Mouse (Mus musculus): ENCODE data around the gene Olfr922. TPM values are rescaled to one million over a fixed set of nuclear protein-coding genes. Genes with fewer than 3 reads are reported as not detected.

The Olfr922 gene
- polyA plus RNA-seq (2012): not detected in 2 replicates

GRCm38 (mm10) chr9:38814314-38814713 lies at the start of gene Olfr922:
TSS of gene Olfr922 (plus strand) at chr9:38814614.
- no peak for TF ChIP-seq GATA1 (IDR thresholded peaks at IDR 0.05; ENCODE audit: low read length)

DNA sequence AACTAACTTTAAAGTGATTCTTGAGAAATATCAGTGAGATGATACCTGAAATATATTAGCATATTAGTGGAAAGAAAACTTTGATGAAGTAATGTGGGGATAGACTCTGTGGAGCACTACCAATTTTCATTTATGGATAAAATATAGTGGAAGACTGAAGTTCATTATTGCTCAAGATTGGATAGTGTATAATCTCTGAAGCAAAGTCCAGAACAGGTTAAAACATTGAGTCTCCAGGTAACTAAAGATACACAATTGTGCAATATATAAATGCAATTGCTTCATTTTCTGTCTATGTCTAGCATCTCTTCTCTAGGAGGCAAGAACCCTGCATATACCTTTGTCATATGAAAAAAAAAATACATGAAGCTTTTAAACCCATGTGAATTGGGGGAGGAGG lies 41.6 kb upstream of the Olfr922 start, which contains the start of gene Olfr921:
TSS of gene Olfr921 (plus strand) at position 301 of the 400 bp plus-strand sequence.
- TF ChIP-seq GATA1 (IDR thresholded peaks at IDR 0.05; ENCODE audit: low read length): no peak

- TF ChIP-seq GATA1 (IDR thresholded peaks at IDR 0.05; ENCODE audit: low read length): no peak
Observed at GRCm38 (mm10) chr9:38792689-38793088, 21.7 kb upstream of the Olfr922 start.

- TF ChIP-seq GATA1 (IDR thresholded peaks at IDR 0.05; ENCODE audit: low read length): no peak
Observed at GRCm38 (mm10) chr9:38805696-38806095, 8.7 kb upstream of the Olfr922 start.

- no peak for TF ChIP-seq GATA1 (IDR thresholded peaks at IDR 0.05; ENCODE audit: low read length)
Observed at GRCm38 (mm10) chr9:38815458-38815986, 1.1 kb downstream of the Olfr922 start.

GRCm38 (mm10) chr9:38826245-38826644 lies 11.8 kb downstream of the Olfr922 start, which contains the start of gene Olfr923:
TSS of gene Olfr923 (plus strand) at chr9:38826545.
- no peak for TF ChIP-seq GATA1 (IDR thresholded peaks at IDR 0.05; ENCODE audit: low read length)

GRCm38 (mm10) chr9:38833027-38833426 lies 18.6 kb downstream of the Olfr922 start:
- TF ChIP-seq GATA1 (IDR thresholded peaks at IDR 0.05; ENCODE audit: low read length): no peak

DNA sequence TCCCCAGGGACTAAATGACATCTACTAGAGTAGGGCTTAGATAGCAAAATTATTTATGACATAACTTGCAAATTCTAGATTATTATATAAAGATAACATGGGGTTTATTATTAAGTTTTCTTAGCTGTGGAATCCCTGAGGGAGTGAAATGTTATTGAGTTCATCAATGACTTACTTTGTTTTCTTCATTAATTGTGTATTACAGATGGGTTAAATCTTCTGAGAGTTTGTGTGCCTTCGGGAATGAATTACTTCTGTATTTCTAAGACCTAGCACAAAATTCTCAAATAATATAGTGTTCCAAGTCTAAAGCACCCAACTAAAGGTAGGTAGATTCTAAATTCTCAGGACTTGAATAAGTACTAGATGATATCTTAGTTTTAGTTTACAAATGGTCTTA lies 29.7 kb downstream of the Olfr922 start, which contains the start of gene Olfr924:
TSS of gene Olfr924 (plus strand) at position 301 of the 400 bp plus-strand sequence.
- no peak for TF ChIP-seq GATA1 (IDR thresholded peaks at IDR 0.05; ENCODE audit: low read length)

GRCm38 (mm10) chr9:38854760-38855159 lies 40.3 kb downstream of the Olfr922 start, which contains the start of gene Olfr26:
TSS of gene Olfr26 (plus strand) at chr9:38855060.
- no peak for TF ChIP-seq GATA1 (IDR thresholded peaks at IDR 0.05; ENCODE audit: low read length)

Other genes starting within 250 kb of the Olfr922 start
- not detected in 2 replicates for gene Olfr912, start 234.4 kb upstream of the Olfr922 start, polyA plus RNA-seq (2012)
- not detected in 2 replicates for gene Olfr913, start 221.9 kb upstream of the Olfr922 start, polyA plus RNA-seq (2012)
- not detected in 2 replicates for gene Olfr914, start 209.5 kb upstream of the Olfr922 start, polyA plus RNA-seq (2012)
- gene Olfr916, start 154.7 kb upstream of the Olfr922 start, polyA plus RNA-seq (2012): not detected in 2 replicates
- not detected in 2 replicates for gene Olfr917, start 148.8 kb upstream of the Olfr922 start, polyA plus RNA-seq (2012)
- gene Olfr918, start 140.0 kb upstream of the Olfr922 start, polyA plus RNA-seq (2012): not detected in 2 replicates
- not detected in 2 replicates for gene Olfr919, start 110.9 kb upstream of the Olfr922 start, polyA plus RNA-seq (2012)
- 0.40 and 0.56 TPM in 2 replicates for gene Vwa5a, start 96.3 kb upstream of the Olfr922 start, polyA plus RNA-seq (2012)
- not detected in 2 replicates for gene Olfr920, start 62.3 kb upstream of the Olfr922 start, polyA plus RNA-seq (2012)
- not detected in 2 replicates for gene Olfr921, start 41.5 kb upstream of the Olfr922 start, polyA plus RNA-seq (2012)
- gene Olfr923, start 11.9 kb downstream of the Olfr922 start, polyA plus RNA-seq (2012): not detected in 2 replicates
- not detected in 2 replicates for gene Olfr924, start 29.8 kb downstream of the Olfr922 start, polyA plus RNA-seq (2012)
- not detected in 2 replicates for gene Olfr26, start 40.4 kb downstream of the Olfr922 start, polyA plus RNA-seq (2012)
- gene Olfr926, start 62.5 kb downstream of the Olfr922 start, polyA plus RNA-seq (2012): not detected in 2 replicates
- gene Olfr930, start 115.2 kb downstream of the Olfr922 start, polyA plus RNA-seq (2012): not detected in 2 replicates
- not detected in 2 replicates for gene Olfr933, start 157.7 kb downstream of the Olfr922 start, polyA plus RNA-seq (2012)
- gene Olfr934, start 173.7 kb downstream of the Olfr922 start, polyA plus RNA-seq (2012): not detected in 2 replicates
- not detected in 2 replicates for gene Olfr935, start 185.1 kb downstream of the Olfr922 start, polyA plus RNA-seq (2012)
- not detected in 2 replicates for gene Olfr146, start 208.8 kb downstream of the Olfr922 start, polyA plus RNA-seq (2012)

All from G1E-ER4 (cell line).